Mouse (Mus musculus): ENCODE data around the gene Atp13a3.

- TF ChIP-seq CTCF (conservative IDR thresholded peaks at IDR 0.05; ENCODE audit: low read length) (no peak), NANOG (IDR thresholded peaks at IDR 0.05; ENCODE audit: borderline replicate concordance, low read length) (no peak)
Measured at GRCm38 (mm10) chr16:30374927-30375326, 30.8 kb downstream of the Atp13a3 start.
